Mouse (Mus musculus): ENCODE data around the gene Gm10073. TPM values are rescaled to one million over a fixed set of nuclear protein-coding genes. Genes with fewer than 3 reads are reported as not detected.
"Not testable (repeated sequence)": the region's sequence is repeated elsewhere in the genome, so short reads cannot be mapped to it uniquely, and the experiment has no call there.

The Gm10073 gene
- polyA plus RNA-seq, 1 experiment: 99.0 TPM

- H3K27me3 ChIP-seq (ENCODE audit: control insufficient read depth, insufficient read depth, insufficient read length): no peaks in the 10 kb centered on the region
- H3K4me3 ChIP-seq: no peak overlapping the region
- TF ChIP-seq SRF (IDR thresholded peaks at IDR 0.05; ENCODE audit: control insufficient read depth, insufficient read length, low read depth) (no peak), TCF12 (IDR thresholded peaks at IDR 0.05; ENCODE audit: insufficient read depth, poor library complexity, severe bottlenecking) (no peak), POLR2AphosphoS2 (IDR thresholded peaks at IDR 0.05; ENCODE audit: insufficient read length, low read depth) (no peak), MYOG (IDR thresholded peaks at IDR 0.05; ENCODE audit: control insufficient read depth in 1 of 3, insufficient read depth in 1 of 3, insufficient read length in 2 of 3, low read depth in 2 of 3) (no peak), REST (IDR thresholded peaks at IDR 0.05; ENCODE audit: insufficient read depth, insufficient read length) (no peak), POLR2A (IDR thresholded peaks at IDR 0.05; ENCODE audit: insufficient read length, low read depth) (no peak), MYOD1 (IDR thresholded peaks at IDR 0.05; ENCODE audit: control insufficient read depth in 1 of 3, insufficient read length in 2 of 3, low read depth in 2 of 3) (no peak), E2F4 (IDR thresholded peaks at IDR 0.05; ENCODE audit: insufficient read depth) (no peak), MAX (IDR thresholded peaks at IDR 0.05; ENCODE audit: low read depth) (no peak), USF1 (IDR thresholded peaks at IDR 0.05; ENCODE audit: low read depth) (no peak)
- H3K36me3 ChIP-seq (ENCODE audit: control insufficient read depth, insufficient read depth): no peaks in the 10 kb centered on the region
- H3K79me2 ChIP-seq (ENCODE audit: control insufficient read depth, insufficient read depth): no peaks in the 10 kb centered on the region
- H3ac ChIP-seq (ENCODE audit: control insufficient read depth, insufficient read length): no peak overlapping the region
- H3K4me2 ChIP-seq (ENCODE audit: low read depth): peak overlapping the region; percentile 30
Measured at GRCm38 (mm10) chr8:106612047-106612446, 38.8 kb upstream of the Gm10073 start.

- TF ChIP-seq POLR2A (IDR thresholded peaks at IDR 0.05; ENCODE audit: insufficient read length, low read depth) (no peak), E2F4 (IDR thresholded peaks at IDR 0.05; ENCODE audit: insufficient read depth) (no peak)
- no peaks in the 10 kb centered on the region for H3K27me3 ChIP-seq (ENCODE audit: control insufficient read depth, insufficient read depth, insufficient read length)
- H3K4me3 ChIP-seq: no peak overlapping the region
- H3ac ChIP-seq (ENCODE audit: control insufficient read depth, insufficient read length): no peak overlapping the region
- H3K79me2 ChIP-seq (ENCODE audit: control insufficient read depth, insufficient read depth): no peaks in the 10 kb centered on the region
- H3K4me2 ChIP-seq (ENCODE audit: low read depth): no peak overlapping the region
- H3K36me3 ChIP-seq (ENCODE audit: control insufficient read depth, insufficient read depth): no peaks in the 10 kb centered on the region
Measured at GRCm38 (mm10) chr8:106610958-106611640, 37.8 kb upstream of the Gm10073 start.

- H3K36me3 ChIP-seq (ENCODE audit: control insufficient read depth, insufficient read depth): no peaks in the 10 kb centered on the region
- no peak overlapping the region for H3K4me3 ChIP-seq
- H3K79me2 ChIP-seq (ENCODE audit: control insufficient read depth, insufficient read depth): no peaks in the 10 kb centered on the region
- no peak overlapping the region for H3ac ChIP-seq (ENCODE audit: control insufficient read depth, insufficient read length)
- H3K27me3 ChIP-seq (ENCODE audit: control insufficient read depth, insufficient read depth, insufficient read length): no peaks in the 10 kb centered on the region
- H3K4me2 ChIP-seq (ENCODE audit: low read depth): no peak overlapping the region
- TF ChIP-seq TCF12 (IDR thresholded peaks at IDR 0.05; ENCODE audit: insufficient read depth, poor library complexity, severe bottlenecking) (no peak), CEBPB (IDR thresholded peaks at IDR 0.05; ENCODE audit: insufficient read depth, poor library complexity, severe bottlenecking) (no peak), POLR2AphosphoS2 (IDR thresholded peaks at IDR 0.05; ENCODE audit: insufficient read length, low read depth) (no peak)
Measured at GRCm38 (mm10) chr8:106609076-106609903, 36.0 kb upstream of the Gm10073 start.

GRCm38 (mm10) chr8:106608425-106608824 lies 35.2 kb upstream of the Gm10073 start:
- Histone ChIP-seq H3K4me3 (no peak overlapping the region), H3ac (ENCODE audit: control insufficient read depth, insufficient read length) (no peak overlapping the region), H3K27me3 (ENCODE audit: control insufficient read depth, insufficient read depth, insufficient read length) (no peaks in the 10 kb centered on the region), H3K4me2 (ENCODE audit: low read depth) (no peak overlapping the region), H3K36me3 (ENCODE audit: control insufficient read depth, insufficient read depth) (no peaks in the 10 kb centered on the region), H3K79me2 (ENCODE audit: control insufficient read depth, insufficient read depth) (no peaks in the 10 kb centered on the region)
- TF ChIP-seq POLR2A (IDR thresholded peaks at IDR 0.05; ENCODE audit: insufficient read length, low read depth): no peak
- TF ChIP-seq SRF (IDR thresholded peaks at IDR 0.05; ENCODE audit: control insufficient read depth, insufficient read length, low read depth): peak; percentile 16

- not testable (repeated sequence) for H3K4me2 ChIP-seq (ENCODE audit: low read depth); H3ac ChIP-seq (ENCODE audit: control insufficient read depth, insufficient read length); H3K79me2 ChIP-seq (ENCODE audit: control insufficient read depth, insufficient read depth); H3K27me3 ChIP-seq (ENCODE audit: control insufficient read depth, insufficient read depth, insufficient read length); H3K36me3 ChIP-seq (ENCODE audit: control insufficient read depth, insufficient read depth); H3K4me3 ChIP-seq
Measured at GRCm38 (mm10) chr8:106607783-106608182, 34.5 kb upstream of the Gm10073 start.

GRCm38 (mm10) chr8:106606601-106607145 lies 33.4 kb upstream of the Gm10073 start:
- Histone ChIP-seq H3K79me2 (ENCODE audit: control insufficient read depth, insufficient read depth) (no peaks in the 10 kb centered on the region), H3ac (ENCODE audit: control insufficient read depth, insufficient read length) (no peak overlapping the region), H3K36me3 (ENCODE audit: control insufficient read depth, insufficient read depth) (no peaks in the 10 kb centered on the region), H3K4me3 (no peak overlapping the region), H3K27me3 (ENCODE audit: control insufficient read depth, insufficient read depth, insufficient read length) (no peaks in the 10 kb centered on the region), H3K4me2 (ENCODE audit: low read depth) (no peak overlapping the region)
- TF ChIP-seq E2F4 (IDR thresholded peaks at IDR 0.05; ENCODE audit: insufficient read depth): no peak
- TF ChIP-seq MYOD1 (IDR thresholded peaks at IDR 0.05; ENCODE audit: control insufficient read depth in 1 of 3, insufficient read length in 2 of 3, low read depth in 2 of 3): no peak
- TF ChIP-seq REST (IDR thresholded peaks at IDR 0.05; ENCODE audit: insufficient read depth, insufficient read length): no peak
- no peak for TF ChIP-seq SRF (IDR thresholded peaks at IDR 0.05; ENCODE audit: control insufficient read depth, insufficient read length, low read depth)
- TF ChIP-seq CEBPB (IDR thresholded peaks at IDR 0.05; ENCODE audit: insufficient read depth, poor library complexity, severe bottlenecking): no peak
- TF ChIP-seq TCF12 (IDR thresholded peaks at IDR 0.05; ENCODE audit: insufficient read depth, poor library complexity, severe bottlenecking): no peak
- TF ChIP-seq POLR2AphosphoS2 (IDR thresholded peaks at IDR 0.05; ENCODE audit: insufficient read length, low read depth): no peak
- TF ChIP-seq MAX (IDR thresholded peaks at IDR 0.05; ENCODE audit: low read depth): no peak
- TF ChIP-seq TCF3 (IDR thresholded peaks at IDR 0.05; ENCODE audit: insufficient read length, low read depth): no peak
- no peak for TF ChIP-seq MYOG (IDR thresholded peaks at IDR 0.05; ENCODE audit: control insufficient read depth in 1 of 3, insufficient read depth in 1 of 3, insufficient read length in 2 of 3, low read depth in 2 of 3)
- no peak for TF ChIP-seq POLR2A (IDR thresholded peaks at IDR 0.05; ENCODE audit: insufficient read length, low read depth)
- TF ChIP-seq USF1 (IDR thresholded peaks at IDR 0.05; ENCODE audit: low read depth): no peak

All from myocyte (in vitro differentiated cells).